Mouse (Mus musculus): Measurements from ENCODE around the gene Gm12184. TPM values are rescaled to one million over a fixed set of nuclear protein-coding genes. Genes with fewer than 3 reads are reported as not detected.
"Not testable (repeated sequence)": the region's sequence is repeated elsewhere in the genome, so short reads cannot be mapped to it uniquely, and the experiment has no call there.

Gm12184 gene
- polyA plus RNA-seq, 1 experiment, result 26.0 TPM

DNA sequence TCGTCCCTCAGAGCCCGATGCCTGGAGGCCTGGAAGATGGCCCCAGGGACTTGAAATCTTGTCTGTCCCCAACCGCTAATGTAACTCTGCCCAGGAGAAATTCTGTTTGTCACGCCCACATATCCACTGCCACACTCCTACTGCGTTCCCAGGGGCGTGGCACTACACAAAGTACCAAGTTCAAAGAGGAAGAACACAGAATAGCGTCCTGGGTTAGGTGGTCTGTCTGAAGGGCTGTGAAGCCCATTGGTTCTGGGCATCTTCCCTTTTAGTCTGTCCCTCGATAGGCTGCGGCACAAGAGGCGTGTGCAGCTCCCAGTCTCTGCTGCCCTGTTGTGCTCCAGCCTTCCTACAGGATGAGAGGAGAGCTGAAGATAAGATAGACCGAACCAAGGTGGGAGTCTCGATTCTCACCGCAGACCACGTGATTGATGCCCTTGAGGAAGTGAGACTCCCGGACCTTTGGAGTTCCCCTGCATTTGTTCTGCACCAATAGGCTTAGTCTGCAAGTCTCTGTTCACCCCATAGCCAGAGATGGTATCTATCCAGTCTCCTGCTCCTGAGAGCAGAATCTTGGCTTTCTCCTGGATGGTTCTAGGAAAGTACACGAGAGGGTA is 11.8 kb upstream of the Gm12184 start:
- no peak overlapping the region for H3K27ac ChIP-seq (replicated peaks; ENCODE audit: low read depth, low read length)
- H3K4me3 ChIP-seq (ENCODE audit: insufficient read depth, low read depth, low read length), result peak overlapping the region; percentile 81
- H3K4me1 ChIP-seq (ENCODE audit: control insufficient read depth, insufficient read depth, insufficient read length, low read length), result no peaks in the 10 kb centered on the region; the same call in 1 of the 2 replicates

GRCm38 (mm10) chr11:48837310-48838180 is 11.1 kb upstream of the Gm12184 start:
- peaks cover 2% of the 10 kb centered on the region; the same call in 1 of the 2 replicates for H3K4me1 ChIP-seq (ENCODE audit: control insufficient read depth, insufficient read depth, insufficient read length, low read length)
- peak overlapping the region; percentile 81 for H3K4me3 ChIP-seq (ENCODE audit: insufficient read depth, low read depth, low read length)
- no peak overlapping the region for H3K27ac ChIP-seq (replicated peaks; ENCODE audit: low read depth, low read length)

- Histone ChIP-seq H3K27ac (replicated peaks; ENCODE audit: low read depth, low read length) (no peak overlapping the region), H3K4me1 (ENCODE audit: control insufficient read depth, insufficient read depth, insufficient read length, low read length) (peaks cover 2% of the 10 kb centered on the region; the same call in 1 of the 2 replicates), H3K4me3 (ENCODE audit: insufficient read depth, low read depth, low read length) (peak overlapping the region; percentile 81)
Measured at GRCm38 (mm10) chr11:48836990-48837309, 10.5 kb upstream of the Gm12184 start.

DNA sequence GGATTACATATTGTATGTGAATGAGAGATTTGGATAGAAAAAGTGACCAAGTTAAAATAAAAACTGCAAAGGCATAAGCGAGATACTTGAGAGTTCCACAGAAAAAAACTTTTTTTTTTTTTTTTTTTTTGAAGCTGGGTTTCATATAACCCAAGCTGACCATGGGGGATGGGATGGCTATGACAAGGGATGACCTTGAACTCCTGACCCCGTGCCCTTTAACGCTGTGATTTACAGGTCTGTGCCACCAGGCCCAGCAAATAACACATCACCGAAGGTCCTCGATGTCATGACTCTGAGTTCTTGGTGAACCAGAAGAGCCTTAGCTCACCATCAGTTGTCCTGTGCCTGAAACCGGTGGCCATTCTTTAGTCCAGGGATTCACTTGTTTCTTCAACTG is 9.5 kb upstream of the Gm12184 start:
- no peak overlapping the region for H3K4me3 ChIP-seq (ENCODE audit: insufficient read depth, low read depth, low read length)
- no peak overlapping the region for H3K27ac ChIP-seq (replicated peaks; ENCODE audit: low read depth, low read length)
- H3K4me1 ChIP-seq (ENCODE audit: control insufficient read depth, insufficient read depth, insufficient read length, low read length), result peaks cover 2% of the 10 kb centered on the region; the same call in 1 of the 2 replicates

DNA sequence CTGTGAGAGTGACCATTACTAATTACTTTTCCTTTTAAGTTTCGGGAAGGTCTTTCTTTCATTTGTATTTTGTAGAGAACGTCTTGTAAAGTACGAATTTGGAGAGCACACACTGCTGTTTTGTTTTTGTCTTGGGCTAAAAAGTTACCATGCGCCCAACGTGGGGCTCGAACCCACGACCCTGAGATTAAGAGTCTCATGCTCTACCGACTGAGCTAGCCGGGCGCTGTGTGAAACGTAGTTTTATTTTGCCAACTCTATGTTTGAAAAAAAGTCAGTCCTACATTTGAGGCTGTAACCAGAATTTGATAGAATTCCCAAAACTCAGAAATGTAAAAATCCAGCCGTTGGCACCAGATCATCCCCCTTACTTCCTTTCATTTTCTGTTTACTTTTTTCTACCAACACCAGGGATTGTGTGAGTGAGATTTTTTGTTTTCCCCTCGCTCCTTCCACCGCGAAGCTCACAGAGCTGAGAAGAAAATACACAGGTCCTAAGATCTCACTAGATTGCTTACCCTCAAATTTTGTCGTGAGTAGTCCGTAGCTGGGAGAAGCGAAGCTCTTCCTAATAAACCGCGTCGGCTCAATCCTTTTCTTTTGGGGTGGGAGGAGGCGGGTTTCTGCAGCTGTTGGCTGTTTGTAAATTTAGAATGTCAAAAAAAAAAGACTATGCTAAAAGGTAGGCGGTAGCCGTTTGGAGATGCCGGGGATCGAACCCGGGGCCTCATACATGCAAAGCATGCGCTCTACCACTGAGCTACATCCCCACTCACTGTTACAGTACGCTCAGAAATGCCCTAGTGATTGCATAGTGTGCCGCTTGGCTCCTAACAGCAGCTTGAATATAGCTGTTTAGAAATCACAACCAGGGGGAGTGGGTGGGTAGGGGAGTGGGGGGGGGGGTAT is 7.5 kb upstream of the Gm12184 start:
- peak overlapping the region; percentile 84 for H3K4me3 ChIP-seq (ENCODE audit: insufficient read depth, low read depth, low read length)
- H3K4me1 ChIP-seq (ENCODE audit: control insufficient read depth, insufficient read depth, insufficient read length, low read length), result peaks cover 2% of the 10 kb centered on the region; the same call in 1 of the 2 replicates
- peak overlapping the region; percentile 45; the same call in 1 of the 2 replicates for H3K27ac ChIP-seq (replicated peaks; ENCODE audit: low read depth, low read length)

- no peak overlapping the region for H3K27ac ChIP-seq (replicated peaks; ENCODE audit: low read depth, low read length)
- peak overlapping the region; percentile 84; the same call in 1 of the 2 replicates for H3K4me3 ChIP-seq (ENCODE audit: insufficient read depth, low read depth, low read length)
- H3K4me1 ChIP-seq (ENCODE audit: control insufficient read depth, insufficient read depth, insufficient read length, low read length), result peaks cover 2% of the 10 kb centered on the region; the same call in 1 of the 2 replicates
Measured at GRCm38 (mm10) chr11:48833078-48833730, 6.7 kb upstream of the Gm12184 start.

DNA sequence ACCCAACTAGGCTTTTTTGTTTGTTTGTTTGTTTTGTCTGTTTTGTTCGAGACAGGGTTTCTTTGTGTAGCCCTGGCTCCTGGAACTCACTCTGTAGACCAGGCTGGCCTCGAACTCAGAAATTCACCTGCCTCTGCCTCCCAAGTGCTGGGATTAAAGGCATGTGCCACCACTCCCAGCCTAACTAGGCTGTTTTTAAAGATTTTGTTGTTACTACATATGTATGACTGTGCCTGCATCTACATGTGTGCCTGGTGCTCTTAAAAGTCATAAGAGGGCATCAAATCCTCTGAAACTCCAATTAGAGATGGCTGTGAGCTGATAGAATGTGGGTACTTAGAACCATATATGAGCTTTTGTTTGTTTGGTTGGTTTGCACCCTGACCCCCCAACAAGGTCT is 4.8 kb upstream of the Gm12184 start:
- Histone ChIP-seq H3K4me1 (ENCODE audit: control insufficient read depth, insufficient read depth, insufficient read length, low read length) (peaks cover 2% of the 10 kb centered on the region; the same call in 1 of the 2 replicates), H3K4me3 (ENCODE audit: insufficient read depth, low read depth, low read length) (no peak overlapping the region), H3K27ac (replicated peaks; ENCODE audit: low read depth, low read length) (no peak overlapping the region)

- Histone ChIP-seq H3K4me1 (ENCODE audit: control insufficient read depth, insufficient read depth, insufficient read length, low read length) (peaks cover 2% of the 10 kb centered on the region; the same call in 1 of the 2 replicates), H3K27ac (replicated peaks; ENCODE audit: low read depth, low read length) (no peak overlapping the region), H3K4me3 (ENCODE audit: insufficient read depth, low read depth, low read length) (no peak overlapping the region)
Measured at GRCm38 (mm10) chr11:48830279-48830678, 3.8 kb upstream of the Gm12184 start.

- Histone ChIP-seq H3K4me1 (ENCODE audit: control insufficient read depth, insufficient read depth, insufficient read length, low read length) (peaks cover 8% of the 10 kb centered on the region), H3K27ac (replicated peaks; ENCODE audit: low read depth, low read length) (no peak overlapping the region), H3K4me3 (ENCODE audit: insufficient read depth, low read depth, low read length) (no peak overlapping the region)
Measured at GRCm38 (mm10) chr11:48827926-48828325, 1.5 kb upstream of the Gm12184 start.

GRCm38 (mm10) chr11:48826752-48827096 is 269 bp upstream of the Gm12184 start:
- Histone ChIP-seq H3K4me1 (ENCODE audit: control insufficient read depth, insufficient read depth, insufficient read length, low read length) (peaks cover 8% of the 10 kb centered on the region), H3K27ac (replicated peaks; ENCODE audit: low read depth, low read length) (no peak overlapping the region), H3K4me3 (ENCODE audit: insufficient read depth, low read depth, low read length) (peak overlapping the region; percentile 60)

GRCm38 (mm10) chr11:48824311-48824830 is 2.1 kb downstream of the Gm12184 start:
- H3K4me1 ChIP-seq (ENCODE audit: control insufficient read depth, insufficient read depth, insufficient read length, low read length), result peaks cover 8% of the 10 kb centered on the region
- H3K27ac ChIP-seq (replicated peaks; ENCODE audit: low read depth, low read length), result no peak overlapping the region
- no peak overlapping the region for H3K4me3 ChIP-seq (ENCODE audit: insufficient read depth, low read depth, low read length)

- Histone ChIP-seq H3K27ac (replicated peaks; ENCODE audit: low read depth, low read length) (no peak overlapping the region), H3K4me3 (ENCODE audit: insufficient read depth, low read depth, low read length) (peak overlapping the region; percentile 37), H3K4me1 (ENCODE audit: control insufficient read depth, insufficient read depth, insufficient read length, low read length) (peaks cover 8% of the 10 kb centered on the region)
Measured at GRCm38 (mm10) chr11:48823536-48823972, 2.9 kb downstream of the Gm12184 start.

GRCm38 (mm10) chr11:48822768-48823512 is 3.5 kb downstream of the Gm12184 start:
- peak overlapping the region; percentile 37 for H3K4me3 ChIP-seq (ENCODE audit: insufficient read depth, low read depth, low read length)
- H3K27ac ChIP-seq (replicated peaks; ENCODE audit: low read depth, low read length), result no peak overlapping the region
- peaks cover 8% of the 10 kb centered on the region for H3K4me1 ChIP-seq (ENCODE audit: control insufficient read depth, insufficient read depth, insufficient read length, low read length)

DNA sequence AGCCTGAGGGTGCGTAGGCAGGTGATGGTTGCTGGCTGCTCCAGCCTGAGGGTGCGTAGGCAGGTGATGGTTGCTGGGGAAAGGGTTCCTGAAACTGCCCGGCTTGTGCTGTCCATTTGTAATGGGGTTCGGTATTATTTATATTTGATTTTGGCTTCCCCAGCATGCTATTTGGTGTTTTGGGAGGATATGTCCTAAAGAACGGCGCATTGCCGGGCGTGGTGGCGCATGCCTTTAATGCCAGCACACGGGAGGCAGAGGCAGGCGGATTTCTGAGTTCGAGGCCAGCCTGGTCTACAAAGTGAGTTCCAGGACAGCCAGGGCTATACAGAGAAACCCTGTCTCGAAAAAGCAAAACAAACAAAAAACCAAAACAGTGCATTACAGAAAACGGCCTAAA is 5.2 kb downstream of the Gm12184 start:
- not testable (repeated sequence) for H3K4me1 ChIP-seq (ENCODE audit: control insufficient read depth, insufficient read depth, insufficient read length, low read length); H3K27ac ChIP-seq (replicated peaks; ENCODE audit: low read depth, low read length); H3K4me3 ChIP-seq (ENCODE audit: insufficient read depth, low read depth, low read length)

All from brown adipose tissue, adult 24 weeks (tissue).